Mouse (Mus musculus): ENCODE data around the gene Cd163.
"Not testable (repeated sequence)": the region's sequence is repeated elsewhere in the genome, so short reads cannot be mapped to it uniquely, and the experiment has no call there.

Gene Cd163

DNA sequence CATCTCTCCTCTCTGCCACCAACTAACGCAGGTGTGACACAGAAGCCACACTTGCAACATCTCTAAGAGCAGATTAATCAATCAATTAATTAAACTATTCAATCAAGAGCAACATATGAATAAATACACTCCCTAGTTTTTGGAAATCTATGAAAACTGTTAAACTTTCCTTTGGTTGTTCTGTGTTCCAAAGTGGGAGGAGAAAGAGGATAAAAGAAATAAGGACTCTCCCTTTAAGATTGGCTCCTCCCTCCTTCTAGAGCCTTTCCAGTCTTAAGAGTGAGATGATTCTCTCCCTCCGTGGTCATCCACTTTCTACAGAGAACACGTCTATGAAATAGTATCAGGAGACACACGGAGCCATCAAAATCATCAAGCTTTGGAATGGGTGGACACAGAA lies at the start of gene Cd163:
Gene Cd163, plus strand, starts transcription at position 301 of the 400 bp plus-strand sequence.
- no peak for DNase-seq (ENCODE audit: low spot score)

DNA sequence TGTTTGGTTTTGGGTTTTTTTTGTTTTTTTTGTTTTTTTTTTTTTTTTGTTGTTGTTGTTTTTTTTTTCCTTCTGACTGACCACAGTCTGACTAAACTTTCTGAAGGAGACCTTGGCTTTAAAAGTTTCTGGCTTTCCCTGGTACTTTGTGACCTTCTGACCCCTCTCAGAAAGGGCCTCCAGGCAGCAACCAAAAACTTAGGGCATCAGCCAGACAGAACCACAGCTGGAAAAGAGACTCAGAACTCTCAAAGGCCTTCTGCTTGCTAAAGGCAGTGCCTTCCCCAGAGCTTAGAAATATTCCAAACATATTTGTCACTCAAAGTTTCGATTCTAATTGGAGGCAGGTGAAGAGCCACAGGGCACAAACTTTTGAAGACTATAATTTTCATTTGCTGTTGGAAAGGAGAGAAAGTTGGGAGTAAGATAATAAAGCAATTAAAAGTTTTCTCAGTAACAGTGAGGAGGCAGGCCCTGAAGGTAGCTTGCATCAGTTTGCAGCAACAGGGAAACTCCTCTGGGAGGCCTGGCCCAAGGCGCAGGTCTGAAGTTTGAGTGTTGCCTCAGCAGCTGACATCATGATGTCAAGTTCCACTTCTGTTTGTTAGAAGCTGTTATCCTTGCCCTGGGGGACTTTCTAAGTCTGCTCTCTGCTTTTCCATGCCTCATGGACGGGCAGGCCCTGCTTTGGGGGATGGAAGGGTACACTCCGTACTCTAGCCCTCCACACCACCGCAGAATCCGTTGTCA lies 48.6 kb upstream of the Cd163 start:
- DNase-seq (ENCODE audit: low spot score), result no peak

DNA sequence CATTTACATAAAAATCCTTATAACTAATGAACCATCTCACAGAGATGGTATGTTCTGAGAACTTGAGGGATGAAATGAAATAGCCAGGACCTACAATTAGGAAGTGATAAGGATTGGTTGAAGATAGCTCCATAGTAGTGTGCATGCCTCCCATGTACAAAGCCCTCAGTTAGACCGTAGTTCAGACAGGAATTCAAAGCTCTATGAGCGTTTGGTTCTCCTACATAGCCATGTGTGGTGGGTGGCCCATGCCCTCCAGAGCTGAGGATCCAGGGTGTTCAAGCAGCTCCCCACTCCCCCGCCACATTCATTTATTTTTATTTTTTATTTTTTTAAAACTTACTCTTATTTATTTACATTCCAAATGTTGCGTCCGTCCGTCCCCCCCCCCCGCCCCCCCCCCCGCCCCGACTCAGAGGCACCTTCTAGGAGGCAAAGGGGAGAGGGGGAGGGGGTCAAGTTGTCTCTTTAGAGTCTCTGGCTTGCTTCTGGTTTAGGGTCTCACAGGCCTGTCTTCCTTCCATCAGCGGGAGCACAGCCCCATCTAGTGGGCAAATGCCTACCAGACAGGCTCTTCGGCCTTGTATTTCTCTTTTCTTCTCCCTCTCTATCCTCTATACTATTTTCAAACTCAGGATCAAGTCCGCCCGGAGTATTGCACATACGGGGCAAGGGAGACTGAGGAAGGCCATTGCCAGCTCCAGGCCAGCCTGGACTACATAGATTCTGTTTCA lies 44.1 kb upstream of the Cd163 start:
- DNase-seq (ENCODE audit: low spot score), result peak; percentile 24

DNA sequence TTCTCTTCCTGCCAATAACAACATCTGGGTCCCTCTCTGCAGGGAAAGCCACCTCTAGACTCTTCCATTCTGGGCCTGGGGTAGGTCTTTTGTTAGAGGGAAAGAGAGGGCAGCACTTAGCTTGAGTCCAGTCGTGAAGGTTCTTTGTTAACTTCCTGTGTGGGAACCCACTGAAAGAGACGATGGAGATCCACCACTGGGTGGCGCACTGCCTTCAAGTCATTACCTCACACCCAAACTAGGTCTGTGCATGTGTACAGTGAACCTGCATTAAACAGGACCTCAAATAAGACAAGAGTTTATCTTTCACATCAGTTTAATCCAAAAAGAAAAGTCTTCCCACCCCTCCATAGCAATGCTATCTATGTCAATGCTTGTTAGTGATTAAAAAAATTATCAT lies 41.8 kb upstream of the Cd163 start:
- peak; percentile 38 for DNase-seq (ENCODE audit: low spot score)

DNA sequence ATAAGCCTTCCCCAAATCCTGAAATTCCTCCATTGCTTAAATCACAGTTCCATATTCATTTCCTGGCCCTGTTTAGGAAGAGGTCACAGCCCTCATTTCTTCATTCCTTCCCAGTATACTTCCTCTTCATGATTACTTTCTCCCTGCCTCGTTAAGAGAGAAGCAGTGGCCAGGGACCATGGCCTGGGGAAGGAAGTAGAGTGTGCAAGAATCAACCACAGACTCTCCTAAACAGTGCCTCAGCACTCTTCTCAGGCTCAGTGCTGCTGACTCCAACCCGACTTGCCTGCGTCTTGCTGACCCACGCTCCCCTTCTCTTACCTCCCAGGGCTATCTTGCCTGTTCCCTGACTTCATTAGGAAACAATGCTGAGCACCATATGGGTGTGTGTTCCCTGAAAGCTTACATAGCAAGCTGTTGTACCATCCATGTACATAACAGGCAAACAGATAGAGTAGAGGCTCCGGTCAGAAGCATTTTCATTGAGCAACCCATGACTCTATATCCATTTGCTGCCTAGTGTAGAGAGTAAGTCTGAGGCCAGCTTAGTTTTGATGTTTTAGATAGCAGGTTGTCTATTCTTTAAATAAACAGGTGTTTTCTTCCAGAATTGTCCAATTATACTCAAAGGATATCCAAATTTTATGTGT lies 31.1 kb upstream of the Cd163 start:
- DNase-seq (ENCODE audit: low spot score), result no peak

DNA sequence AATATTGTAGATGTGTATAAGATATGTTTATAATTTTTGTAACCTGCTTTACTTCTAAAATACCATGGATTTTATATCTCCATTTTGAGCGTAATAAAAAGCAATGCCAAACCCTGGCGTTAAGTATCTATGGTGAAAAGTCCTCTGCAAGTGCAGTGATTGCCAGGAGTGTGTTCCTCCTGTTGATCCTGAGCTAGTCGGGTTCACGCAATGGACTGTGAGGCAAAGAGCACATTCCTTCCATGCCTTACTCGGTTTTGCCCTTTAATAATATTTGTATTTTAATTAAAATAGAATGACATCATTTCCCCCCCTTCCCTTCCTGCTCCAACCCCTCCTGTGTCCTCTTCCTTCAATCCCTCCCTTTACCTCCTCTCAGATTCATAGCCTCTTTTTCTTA lies 26.8 kb upstream of the Cd163 start:
- no peak for DNase-seq (ENCODE audit: low spot score)

DNA sequence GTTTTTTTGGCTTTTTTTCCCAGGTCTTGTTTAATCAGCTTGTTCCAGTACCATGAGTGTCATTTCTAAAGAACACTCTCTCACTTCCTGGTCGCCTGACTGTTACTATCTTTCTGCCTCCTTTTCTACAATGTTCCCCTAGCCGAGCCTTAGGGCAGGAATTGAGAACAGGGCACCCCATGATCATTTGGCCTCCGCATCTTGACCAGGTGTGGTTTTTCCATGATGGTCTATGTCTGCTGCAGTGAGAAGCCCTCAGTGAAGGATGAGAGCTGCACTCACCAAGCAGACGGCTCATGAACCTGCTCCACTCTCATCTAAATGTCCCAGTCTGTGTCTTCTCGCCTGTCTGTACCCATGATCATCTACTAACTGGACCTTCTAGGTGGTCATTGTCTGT lies 26.2 kb upstream of the Cd163 start:
- DNase-seq (ENCODE audit: low spot score), result no peak

DNA sequence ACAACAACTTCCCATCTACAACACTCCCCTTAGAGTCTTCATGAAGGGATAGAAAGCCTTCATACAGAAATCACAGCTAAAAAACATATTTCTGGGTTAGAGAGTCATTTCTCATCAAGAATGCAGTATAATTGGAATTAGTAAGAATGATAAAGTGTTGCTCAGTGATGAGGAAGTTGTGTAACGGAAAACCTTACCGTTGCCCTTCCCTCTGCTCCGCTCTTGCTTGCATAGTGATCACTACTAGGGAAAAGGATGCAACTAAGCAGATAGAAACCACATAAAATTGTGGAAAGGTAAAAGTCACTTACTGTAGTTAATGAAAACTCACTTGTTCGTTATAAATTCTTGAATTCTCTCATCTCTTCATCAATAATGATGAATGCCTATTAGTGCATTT lies 21.7 kb upstream of the Cd163 start:
- no peak for DNase-seq (ENCODE audit: low spot score)

DNA sequence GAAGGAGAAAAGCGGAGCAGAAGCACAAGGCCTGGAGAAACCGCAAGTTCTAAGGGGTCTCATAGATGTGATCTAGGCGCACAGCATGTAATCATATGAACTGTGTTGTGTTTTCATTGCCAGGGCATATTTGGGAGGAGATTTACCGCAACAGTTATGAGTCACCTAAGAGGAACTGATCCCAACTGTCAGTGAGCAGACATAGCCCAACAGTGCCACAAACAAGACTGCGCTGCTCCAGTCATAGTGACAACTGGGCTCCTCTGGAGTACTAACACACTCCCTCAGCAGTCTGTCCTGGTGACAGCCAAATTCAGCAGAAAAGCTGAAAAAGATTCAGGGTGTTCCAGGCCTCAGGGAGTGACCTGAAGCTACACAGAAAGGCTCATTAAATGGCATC lies 7.1 kb upstream of the Cd163 start:
- not testable (repeated sequence) for DNase-seq (ENCODE audit: low spot score)

DNA sequence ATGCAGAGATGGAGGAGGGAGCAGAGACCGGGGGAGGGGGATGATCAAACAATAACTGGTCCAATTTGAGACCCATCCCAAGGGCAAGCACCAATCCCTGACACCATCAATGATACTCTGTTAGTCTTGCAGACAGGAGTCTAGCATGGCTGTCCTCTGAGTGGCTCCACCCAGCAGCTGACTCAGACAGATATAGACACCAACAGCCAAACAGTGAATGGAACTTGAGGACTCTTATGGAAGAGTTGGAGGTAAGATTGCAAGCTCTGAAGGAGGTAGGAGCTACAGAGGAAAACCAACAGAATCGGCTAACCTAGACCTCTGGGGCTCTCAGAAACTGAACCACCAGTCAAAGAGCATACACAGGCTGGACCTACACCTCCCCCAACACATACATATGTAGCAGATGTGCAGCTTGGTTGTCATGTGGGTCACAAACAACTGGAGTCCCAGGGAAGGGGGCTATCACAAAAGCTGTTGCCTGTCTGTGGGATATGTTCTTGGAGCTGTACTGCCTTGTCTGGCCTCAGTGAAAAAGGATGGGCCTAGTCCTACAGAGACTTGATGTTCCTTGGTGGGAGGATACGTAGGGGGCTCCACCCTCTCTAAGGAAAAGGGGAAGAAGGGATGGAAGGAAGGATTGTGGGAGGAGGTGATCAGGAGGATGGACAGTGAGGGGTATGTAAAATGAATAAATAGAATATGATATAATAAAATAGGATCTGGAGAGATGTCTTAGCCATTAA lies 2.8 kb upstream of the Cd163 start:
- no peak for DNase-seq (ENCODE audit: low spot score)

DNA sequence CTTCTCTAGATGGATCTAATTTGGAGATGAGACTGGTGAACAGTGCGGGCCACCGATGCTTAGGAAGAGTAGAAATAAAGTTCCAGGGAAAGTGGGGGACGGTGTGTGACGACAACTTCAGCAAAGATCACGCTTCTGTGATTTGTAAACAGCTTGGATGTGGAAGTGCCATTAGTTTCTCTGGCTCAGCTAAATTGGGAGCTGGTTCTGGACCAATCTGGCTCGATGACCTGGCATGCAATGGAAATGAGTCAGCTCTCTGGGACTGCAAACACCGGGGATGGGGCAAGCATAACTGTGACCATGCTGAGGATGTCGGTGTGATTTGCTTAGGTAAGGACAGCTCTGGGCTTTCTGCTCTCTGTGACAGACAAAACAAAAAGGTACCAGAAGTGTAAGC lies 4.5 kb downstream of the Cd163 start:
- DNase-seq (ENCODE audit: low spot score), result no peak

DNA sequence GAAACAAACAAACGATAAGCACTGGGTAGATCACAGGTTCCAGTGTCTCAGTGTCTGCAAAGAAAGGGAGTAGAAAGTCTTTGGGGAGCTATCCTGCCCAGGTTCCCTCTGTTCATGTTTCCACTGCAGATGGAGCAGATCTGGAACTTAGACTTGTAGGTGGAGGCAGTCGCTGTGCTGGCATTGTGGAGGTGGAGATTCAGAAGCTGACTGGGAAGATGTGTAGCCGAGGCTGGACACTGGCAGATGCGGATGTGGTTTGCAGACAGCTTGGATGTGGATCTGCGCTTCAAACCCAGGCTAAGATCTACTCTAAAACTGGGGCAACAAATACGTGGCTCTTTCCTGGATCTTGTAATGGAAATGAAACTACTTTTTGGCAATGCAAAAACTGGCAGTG lies 7.8 kb downstream of the Cd163 start:
- DNase-seq (ENCODE audit: low spot score), result no peak

DNA sequence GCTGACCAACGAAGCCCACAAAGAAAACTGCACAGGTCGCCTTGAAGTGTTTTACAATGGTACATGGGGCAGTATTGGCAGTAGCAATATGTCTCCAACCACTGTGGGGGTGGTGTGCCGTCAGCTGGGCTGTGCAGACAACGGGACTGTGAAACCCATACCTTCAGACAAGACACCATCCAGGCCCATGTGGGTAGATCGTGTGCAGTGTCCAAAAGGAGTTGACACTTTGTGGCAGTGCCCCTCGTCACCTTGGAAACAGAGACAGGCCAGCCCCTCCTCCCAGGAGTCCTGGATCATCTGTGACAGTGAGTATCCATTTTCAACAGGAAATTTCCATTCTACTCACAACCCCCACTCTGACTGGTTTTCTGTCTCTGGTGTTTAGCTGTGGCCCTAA lies 15.9 kb downstream of the Cd163 start:
- DNase-seq (ENCODE audit: low spot score), result no peak

DNA sequence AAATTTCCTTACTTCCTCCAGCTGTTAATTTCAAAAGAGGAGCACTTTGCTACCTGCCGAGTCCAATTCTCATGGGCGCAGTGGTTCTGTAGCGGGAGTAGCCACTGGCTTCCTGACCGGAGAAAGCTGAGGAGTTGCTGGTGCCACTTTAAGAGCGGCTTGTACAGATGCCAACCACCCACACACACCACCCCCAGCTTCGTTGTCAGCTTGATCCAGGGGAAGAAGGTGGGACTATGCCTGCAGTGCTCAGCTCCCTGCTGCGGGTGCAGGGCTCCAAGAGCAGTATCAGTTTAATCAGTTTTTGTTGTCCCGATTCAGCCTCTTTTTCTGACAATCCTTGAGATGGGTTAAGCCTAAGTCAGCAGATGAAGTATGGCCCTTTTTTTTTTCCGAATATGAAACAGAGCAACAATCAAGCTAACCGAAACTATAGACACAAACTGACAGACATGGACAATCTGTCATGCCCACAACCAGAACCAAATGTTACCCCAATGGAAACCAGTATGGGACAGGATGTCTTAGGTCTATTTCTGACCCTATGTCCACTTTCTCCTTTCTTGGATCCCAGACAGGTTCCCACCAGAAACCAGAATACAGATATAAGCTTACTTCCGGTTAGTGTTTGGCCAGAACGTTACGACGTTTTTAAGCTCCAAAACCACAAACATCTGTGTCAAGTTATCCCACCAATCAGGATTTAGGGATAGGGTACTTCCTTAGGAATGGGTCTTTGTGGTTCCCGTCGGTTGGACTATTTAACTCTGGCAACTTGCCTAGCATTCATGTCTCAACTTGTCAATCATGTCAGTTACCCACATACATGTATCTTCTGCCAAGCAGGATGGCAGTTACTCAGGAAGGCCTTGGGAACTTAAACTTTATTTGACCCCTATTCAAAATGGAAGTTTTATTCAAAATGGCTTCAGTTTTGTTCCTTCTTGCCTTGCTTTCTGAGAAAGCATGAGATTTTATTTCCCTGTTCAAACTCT lies 17.3 kb downstream of the Cd163 start:
- DNase-seq (ENCODE audit: low spot score), result no peak

DNA sequence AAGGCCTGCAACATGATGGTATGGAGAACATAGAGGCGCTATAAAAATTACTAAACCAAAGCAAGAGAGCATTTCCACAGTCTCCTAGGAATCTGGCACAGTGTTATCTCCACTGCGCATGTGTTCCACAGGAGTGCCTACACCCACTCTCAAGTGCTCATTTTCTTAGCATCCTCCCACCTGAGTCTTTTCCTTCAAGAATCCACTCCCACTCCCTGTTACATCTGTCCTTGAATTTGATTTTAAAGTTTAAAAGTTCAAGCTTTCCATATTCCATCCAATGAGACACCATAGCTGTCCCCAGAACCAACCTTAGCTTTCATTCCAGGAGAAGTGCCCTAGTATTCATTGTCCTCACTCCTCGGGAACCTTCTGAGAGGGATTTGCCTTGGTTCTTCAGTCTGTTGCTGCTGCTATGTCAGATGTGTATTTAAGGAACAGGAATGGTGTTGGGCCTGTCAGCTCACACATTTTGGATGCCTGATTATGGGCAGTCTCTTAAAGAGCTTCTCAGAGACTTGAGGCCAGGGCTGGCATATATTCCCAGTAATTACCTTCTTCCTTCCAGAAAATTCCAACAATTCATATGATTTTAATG lies 24.0 kb downstream of the Cd163 start:
- DNase-seq (ENCODE audit: low spot score), result no peak

DNA sequence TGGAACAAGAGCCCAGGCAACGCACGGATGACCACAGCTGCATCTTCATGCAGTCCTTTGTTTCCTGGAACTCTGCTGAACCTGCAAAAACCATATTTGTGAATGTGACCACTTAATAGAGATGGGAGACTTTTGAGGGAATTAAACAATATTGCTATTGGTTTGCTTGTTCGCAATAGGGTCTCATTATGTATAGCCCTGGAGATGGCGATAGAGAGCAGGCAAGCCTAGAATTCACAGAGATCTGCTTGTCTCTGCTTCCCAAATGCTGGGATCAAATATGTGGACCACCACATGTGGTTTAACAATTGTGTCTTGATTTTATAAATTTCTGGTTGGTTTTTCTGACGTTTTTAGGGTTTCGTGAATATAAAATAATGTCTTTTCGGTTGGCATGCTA lies 25.2 kb downstream of the Cd163 start:
- no peak for DNase-seq (ENCODE audit: low spot score)

DNA sequence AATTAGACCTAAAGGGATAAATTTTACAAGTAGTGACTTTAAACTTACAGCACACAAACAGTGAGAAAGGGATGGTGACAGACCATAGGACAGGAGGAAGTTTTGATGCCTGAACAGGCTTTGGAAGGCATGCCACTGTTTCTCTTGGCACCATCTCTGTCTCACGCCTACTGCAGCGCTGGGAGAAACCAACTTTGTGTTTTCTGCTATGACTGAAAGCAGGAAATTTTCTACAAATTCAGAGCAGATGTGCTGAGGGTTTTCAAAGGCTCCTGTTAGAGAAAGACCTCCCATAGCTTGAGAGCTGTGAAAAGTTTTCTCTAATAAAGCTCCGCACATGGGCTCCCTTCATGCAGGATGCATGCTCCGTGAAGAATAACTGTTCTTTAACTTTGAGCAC lies 40.6 kb downstream of the Cd163 start:
- DNase-seq (ENCODE audit: low spot score), result no peak

DNA sequence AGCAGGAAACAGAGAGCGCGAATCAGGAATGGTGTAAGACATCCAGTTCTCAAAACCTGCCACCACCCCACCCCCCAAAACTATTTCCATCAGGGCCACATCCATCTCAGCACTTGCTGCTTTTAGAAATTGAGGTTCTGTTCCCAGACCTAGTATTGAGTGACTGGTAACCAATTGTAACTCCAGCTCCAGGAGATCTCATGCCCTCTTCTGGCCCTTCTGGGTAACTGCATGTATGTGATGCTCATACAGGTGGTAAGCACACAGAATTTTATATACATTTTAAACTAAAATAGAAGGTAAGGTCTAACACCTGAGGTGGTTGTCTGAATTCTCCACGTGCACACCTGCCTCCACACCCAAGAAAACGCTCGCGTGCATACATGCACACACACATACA lies 42.2 kb downstream of the Cd163 start:
- no peak for DNase-seq (ENCODE audit: low spot score)

DNA sequence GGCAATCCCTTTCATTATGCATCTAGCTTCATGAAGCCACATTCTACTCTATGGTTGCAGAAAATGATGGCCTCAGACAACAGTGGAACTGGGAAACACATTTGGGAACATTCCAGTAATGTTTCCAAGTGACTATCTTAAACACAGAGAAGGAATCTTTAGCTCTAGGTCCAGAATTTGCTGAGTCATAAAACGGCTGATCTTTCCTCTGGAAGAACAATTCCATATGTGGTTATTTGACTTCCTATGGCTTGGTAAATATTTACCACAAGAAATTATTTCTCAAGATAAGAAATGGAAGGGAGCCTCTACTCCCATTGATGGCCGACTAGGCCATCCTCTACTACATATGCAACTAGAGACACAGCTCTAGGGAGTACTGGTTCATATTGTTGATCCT lies 48.8 kb downstream of the Cd163 start:
- no peak for DNase-seq (ENCODE audit: low spot score)

DNA sequence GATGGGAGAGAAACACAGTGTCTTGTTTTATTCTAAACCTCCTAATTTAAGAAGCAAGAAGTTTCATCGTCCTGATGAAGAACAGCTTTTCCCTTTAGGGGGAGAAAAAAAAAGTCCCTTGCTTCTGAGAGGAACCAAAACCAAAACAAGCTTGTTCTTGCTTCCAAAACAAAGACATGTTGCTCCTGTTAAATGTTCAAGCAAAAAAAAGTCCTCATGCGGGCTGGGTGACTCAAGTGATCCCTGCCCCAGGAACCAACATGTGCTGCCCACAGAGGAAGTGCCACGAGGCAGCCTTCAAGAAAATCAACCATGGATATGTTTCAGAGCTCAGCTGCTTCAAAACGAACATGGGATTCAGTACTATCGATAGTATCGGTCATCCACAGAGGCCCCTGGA lies 54.5 kb downstream of the Cd163 start:
- no peak for DNase-seq (ENCODE audit: low spot score)

DNA sequence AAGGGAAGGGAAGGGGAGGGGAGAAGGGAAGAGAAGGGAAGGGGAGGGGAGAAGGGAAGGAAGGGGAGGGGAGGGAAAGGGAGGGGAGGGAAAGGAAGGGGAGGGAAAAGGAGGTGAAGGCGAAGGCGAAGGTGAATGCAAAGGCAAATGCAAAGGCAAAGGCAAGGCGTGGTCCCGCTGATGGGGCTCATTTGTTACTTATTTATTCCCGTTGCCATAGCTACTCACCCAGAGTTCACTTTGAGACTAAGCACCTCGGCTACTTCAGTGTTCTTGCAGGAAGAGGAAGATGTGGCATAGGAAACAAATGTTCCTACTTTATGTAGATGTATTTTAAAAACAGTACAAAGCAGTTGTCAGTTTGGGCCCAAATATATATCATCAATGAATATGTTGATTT lies 56.1 kb downstream of the Cd163 start:
- DNase-seq (ENCODE audit: low spot score), result no peak
